Mouse (Mus musculus): ENCODE results near the gene Scn10a. TPM values are rescaled to one million over a fixed set of nuclear protein-coding genes. Genes with fewer than 3 reads are reported as not detected.

Gene Scn10a
- 0.04 TPM in 1 of 2 replicates, not detected in the other for polyA plus RNA-seq (2014; fragmentation: Nextera tagmentation; extraction: Ambion mirVana)

GRCm38 (mm10) chr9:119719222-119719621, at the start of gene Scn10a:
Scn10a (minus strand) TSS chr9:119719322.
- no peak within 1 kb of the TSS for H3K27ac ChIP-seq (replicated peaks; ENCODE audit: low read depth, low read length)
- no peaks in the 10 kb centered on the region for H3K9me3 ChIP-seq (ENCODE audit: control insufficient read depth, low read length)
- no peaks in the 10 kb centered on the region for H3K27me3 ChIP-seq (ENCODE audit: control insufficient read depth, insufficient read depth, low read length)
- no peak for DNase-seq
- ATAC-seq (ENCODE audit: low FRiP score, low TSS enrichment): no peak
- H3K9ac ChIP-seq (replicated peaks; ENCODE audit: low read length): no peak within 1 kb of the TSS
- no peaks in the 10 kb centered on the region for H3K36me3 ChIP-seq (ENCODE audit: control insufficient read depth, insufficient read depth, low read length)
- no peak within 1 kb of the TSS for H3K4me2 ChIP-seq (ENCODE audit: low read length)
- 85% methylated on average over 11 of the region's 11 CpGs for WGBS
- no peak within 1 kb of the TSS for H3K4me3 ChIP-seq (replicated peaks; ENCODE audit: low read depth, low read length)
- no peaks in the 10 kb centered on the region for H3K4me1 ChIP-seq (ENCODE audit: control insufficient read depth, insufficient read depth, low read length)

- Histone ChIP-seq H3K36me3 (ENCODE audit: control insufficient read depth, insufficient read depth, low read length) (no peaks in the 10 kb centered on the region), H3K4me1 (ENCODE audit: control insufficient read depth, insufficient read depth, low read length) (no peaks in the 10 kb centered on the region), H3K9ac (replicated peaks; ENCODE audit: low read length) (no peak overlapping the region), H3K4me2 (ENCODE audit: low read length) (no peak overlapping the region), H3K27ac (replicated peaks; ENCODE audit: low read depth, low read length) (no peak overlapping the region), H3K4me3 (replicated peaks; ENCODE audit: low read depth, low read length) (no peak overlapping the region), H3K9me3 (ENCODE audit: control insufficient read depth, low read length) (no peaks in the 10 kb centered on the region), H3K27me3 (ENCODE audit: control insufficient read depth, insufficient read depth, low read length) (no peaks in the 10 kb centered on the region)
- WGBS: 51% methylated on average over 7 of the region's 7 CpGs
- ATAC-seq (ENCODE audit: low FRiP score, low TSS enrichment) (no peak), DNase-seq (peak; percentile 8)
These were observed 49.5 kb upstream of the Scn10a start for GRCm38 (mm10) chr9:119768585-119768984.

DNA sequence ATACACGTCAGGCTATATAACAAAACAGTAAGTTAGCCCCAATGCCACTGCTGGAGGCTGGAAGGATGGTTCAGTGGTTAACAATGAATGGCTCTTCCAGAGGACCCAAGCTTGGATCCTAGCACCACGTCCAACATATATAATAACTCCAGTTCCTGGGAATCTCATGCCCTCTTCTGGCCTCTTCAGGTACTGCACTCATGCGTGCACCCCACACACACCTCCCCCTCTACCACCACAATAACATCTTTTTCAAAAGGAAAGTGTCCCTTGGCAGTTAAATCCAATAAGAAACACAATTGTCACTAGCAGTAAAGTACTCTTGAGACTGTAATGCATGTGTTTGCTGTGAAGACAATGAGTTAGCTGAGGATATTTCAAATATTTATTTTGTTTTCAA, 41.1 kb upstream of the Scn10a start:
- no peaks in the 10 kb centered on the region for H3K36me3 ChIP-seq (ENCODE audit: control insufficient read depth, insufficient read depth, low read length)
- DNase-seq (no peak), ATAC-seq (ENCODE audit: low FRiP score, low TSS enrichment) (no peak)
- no peaks in the 10 kb centered on the region for H3K27me3 ChIP-seq (ENCODE audit: control insufficient read depth, insufficient read depth, low read length)
- H3K4me1 ChIP-seq (ENCODE audit: control insufficient read depth, insufficient read depth, low read length): no peaks in the 10 kb centered on the region
- no peaks in the 10 kb centered on the region for H3K9me3 ChIP-seq (ENCODE audit: control insufficient read depth, low read length)
- H3K9ac ChIP-seq (replicated peaks; ENCODE audit: low read length): no peak overlapping the region
- no peak overlapping the region for H3K27ac ChIP-seq (replicated peaks; ENCODE audit: low read depth, low read length)
- no peak overlapping the region for H3K4me3 ChIP-seq (replicated peaks; ENCODE audit: low read depth, low read length)
- H3K4me2 ChIP-seq (ENCODE audit: low read length): no peak overlapping the region
- WGBS: 83% methylated on average over 3 of the region's 3 CpGs

- DNase-seq (no peak), ATAC-seq (ENCODE audit: low FRiP score, low TSS enrichment) (no peak)
- Histone ChIP-seq H3K4me2 (ENCODE audit: low read length) (no peak overlapping the region), H3K9ac (replicated peaks; ENCODE audit: low read length) (no peak overlapping the region), H3K9me3 (ENCODE audit: control insufficient read depth, low read length) (no peaks in the 10 kb centered on the region), H3K27me3 (ENCODE audit: control insufficient read depth, insufficient read depth, low read length) (no peaks in the 10 kb centered on the region), H3K4me3 (replicated peaks; ENCODE audit: low read depth, low read length) (no peak overlapping the region), H3K36me3 (ENCODE audit: control insufficient read depth, insufficient read depth, low read length) (no peaks in the 10 kb centered on the region), H3K4me1 (ENCODE audit: control insufficient read depth, insufficient read depth, low read length) (no peaks in the 10 kb centered on the region), H3K27ac (replicated peaks; ENCODE audit: low read depth, low read length) (no peak overlapping the region)
- WGBS: 87% methylated on average over 1 of the region's 1 CpGs
These were observed 40.3 kb upstream of the Scn10a start for GRCm38 (mm10) chr9:119759457-119759856.

DNA sequence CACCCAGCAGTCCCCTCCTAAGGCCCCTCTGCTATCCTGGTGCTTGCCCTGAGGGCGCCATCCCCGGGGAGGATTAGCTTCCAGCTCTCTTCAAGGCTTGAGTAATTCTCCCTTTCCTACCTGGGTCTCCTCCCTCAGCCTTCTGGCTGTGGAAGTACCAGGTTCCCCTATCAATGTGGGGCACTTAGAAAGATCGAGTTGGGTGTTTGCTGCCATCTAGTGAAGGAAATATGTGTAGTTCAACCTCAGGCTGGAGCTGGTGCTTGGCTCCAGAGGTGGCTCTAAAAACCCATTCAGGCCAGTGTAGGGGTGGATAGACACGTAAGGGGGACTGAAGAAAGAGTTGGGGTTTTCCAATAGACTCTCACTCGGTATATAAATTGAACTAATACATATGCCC, 32.4 kb upstream of the Scn10a start:
- no peaks in the 10 kb centered on the region for H3K4me1 ChIP-seq (ENCODE audit: control insufficient read depth, insufficient read depth, low read length)
- ATAC-seq (ENCODE audit: low FRiP score, low TSS enrichment) (no peak), DNase-seq (peak; percentile 86)
- no peaks in the 10 kb centered on the region for H3K9me3 ChIP-seq (ENCODE audit: control insufficient read depth, low read length)
- no peaks in the 10 kb centered on the region for H3K36me3 ChIP-seq (ENCODE audit: control insufficient read depth, insufficient read depth, low read length)
- H3K9ac ChIP-seq (replicated peaks; ENCODE audit: low read length): no peak overlapping the region
- no peaks in the 10 kb centered on the region for H3K27me3 ChIP-seq (ENCODE audit: control insufficient read depth, insufficient read depth, low read length)
- H3K27ac ChIP-seq (replicated peaks; ENCODE audit: low read depth, low read length): no peak overlapping the region
- no peak overlapping the region for H3K4me2 ChIP-seq (ENCODE audit: low read length)
- no peak overlapping the region for H3K4me3 ChIP-seq (replicated peaks; ENCODE audit: low read depth, low read length)
- 13% methylated on average over 5 of the region's 5 CpGs for WGBS

GRCm38 (mm10) chr9:119749112-119749511, 30.0 kb upstream of the Scn10a start:
- Histone ChIP-seq H3K4me3 (replicated peaks; ENCODE audit: low read depth, low read length) (no peak overlapping the region), H3K27me3 (ENCODE audit: control insufficient read depth, insufficient read depth, low read length) (no peaks in the 10 kb centered on the region), H3K9me3 (ENCODE audit: control insufficient read depth, low read length) (no peaks in the 10 kb centered on the region), H3K4me2 (ENCODE audit: low read length) (no peak overlapping the region), H3K27ac (replicated peaks; ENCODE audit: low read depth, low read length) (no peak overlapping the region), H3K4me1 (ENCODE audit: control insufficient read depth, insufficient read depth, low read length) (no peaks in the 10 kb centered on the region), H3K9ac (replicated peaks; ENCODE audit: low read length) (no peak overlapping the region), H3K36me3 (ENCODE audit: control insufficient read depth, insufficient read depth, low read length) (no peaks in the 10 kb centered on the region)
- no peak for ATAC-seq (ENCODE audit: low FRiP score, low TSS enrichment)
- no peak for DNase-seq
- 83% methylated on average over 9 of the region's 9 CpGs for WGBS

- no peak for ATAC-seq (ENCODE audit: low FRiP score, low TSS enrichment)
- WGBS: 90% methylated on average over 4 of the region's 4 CpGs
- no peak overlapping the region for H3K4me3 ChIP-seq (replicated peaks; ENCODE audit: low read depth, low read length)
- no peak overlapping the region for H3K4me2 ChIP-seq (ENCODE audit: low read length)
- H3K27me3 ChIP-seq (ENCODE audit: control insufficient read depth, insufficient read depth, low read length): no peaks in the 10 kb centered on the region
- H3K4me1 ChIP-seq (ENCODE audit: control insufficient read depth, insufficient read depth, low read length): no peaks in the 10 kb centered on the region
- no peak overlapping the region for H3K27ac ChIP-seq (replicated peaks; ENCODE audit: low read depth, low read length)
- H3K9me3 ChIP-seq (ENCODE audit: control insufficient read depth, low read length): no peaks in the 10 kb centered on the region
- no peaks in the 10 kb centered on the region for H3K36me3 ChIP-seq (ENCODE audit: control insufficient read depth, insufficient read depth, low read length)
- no peak overlapping the region for H3K9ac ChIP-seq (replicated peaks; ENCODE audit: low read length)
- DNase-seq: no peak
These were observed 24.8 kb upstream of the Scn10a start for GRCm38 (mm10) chr9:119743900-119744299.

DNA sequence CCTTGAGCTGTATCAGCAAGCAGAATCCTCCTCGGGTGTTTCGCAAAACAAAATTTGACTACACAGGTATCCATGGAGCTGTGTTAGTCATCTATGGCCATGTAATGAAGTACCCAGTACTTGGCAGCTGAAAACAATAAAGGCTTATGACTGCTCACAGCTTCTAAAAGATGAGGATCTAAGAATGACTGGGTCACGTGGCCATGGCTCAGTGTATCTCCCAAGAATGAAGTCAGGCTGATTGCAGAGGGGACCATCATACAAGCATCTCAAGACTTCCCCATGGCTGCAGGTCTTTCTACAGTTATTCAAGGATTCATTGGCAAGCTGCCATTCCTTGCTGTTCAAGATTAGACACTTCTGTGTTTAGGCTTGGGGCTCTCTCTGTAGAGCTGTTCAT, 24.2 kb upstream of the Scn10a start:
- Histone ChIP-seq H3K4me1 (ENCODE audit: control insufficient read depth, insufficient read depth, low read length) (no peaks in the 10 kb centered on the region), H3K27me3 (ENCODE audit: control insufficient read depth, insufficient read depth, low read length) (no peaks in the 10 kb centered on the region), H3K4me3 (replicated peaks; ENCODE audit: low read depth, low read length) (no peak overlapping the region), H3K9ac (replicated peaks; ENCODE audit: low read length) (no peak overlapping the region), H3K9me3 (ENCODE audit: control insufficient read depth, low read length) (no peaks in the 10 kb centered on the region), H3K4me2 (ENCODE audit: low read length) (no peak overlapping the region), H3K27ac (replicated peaks; ENCODE audit: low read depth, low read length) (no peak overlapping the region), H3K36me3 (ENCODE audit: control insufficient read depth, insufficient read depth, low read length) (no peaks in the 10 kb centered on the region)
- ATAC-seq (ENCODE audit: low FRiP score, low TSS enrichment) (no peak), DNase-seq (no peak)
- WGBS: 79% methylated on average over 3 of the region's 3 CpGs

DNA sequence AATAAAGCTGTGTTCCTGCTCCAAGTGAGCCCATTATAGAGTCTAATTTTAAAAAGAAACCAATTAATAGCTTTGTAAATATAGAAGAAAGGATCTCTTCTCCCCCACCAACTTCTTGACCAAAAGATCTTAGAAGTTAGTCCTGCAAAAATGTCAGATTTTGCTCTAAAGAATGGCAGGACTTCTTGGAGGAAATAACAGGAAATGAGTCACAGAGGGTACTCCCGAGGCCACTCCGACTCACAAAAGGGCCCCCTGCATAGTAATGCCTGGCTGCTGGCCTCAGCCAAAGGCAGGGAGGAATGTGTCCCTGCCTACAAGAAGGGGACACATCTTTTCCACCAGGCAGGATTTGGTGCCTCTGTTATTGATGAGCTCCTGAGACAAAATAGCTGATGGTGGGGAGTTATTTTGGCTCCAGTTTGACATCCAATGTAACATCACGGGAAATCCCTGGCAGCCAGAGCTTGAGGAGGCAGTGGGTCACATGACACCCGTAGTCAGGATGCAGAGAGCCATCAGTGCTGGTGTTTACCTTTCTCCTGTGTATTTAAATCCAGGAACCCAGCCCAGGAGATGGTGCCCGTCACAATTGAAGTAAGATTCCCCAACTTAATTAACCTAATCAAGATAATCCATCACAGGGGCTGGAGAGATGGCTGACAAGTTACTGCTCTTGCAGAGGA, 22.1 kb upstream of the Scn10a start:
- no peak for DNase-seq
- Histone ChIP-seq H3K36me3 (ENCODE audit: control insufficient read depth, insufficient read depth, low read length) (no peaks in the 10 kb centered on the region), H3K9ac (replicated peaks; ENCODE audit: low read length) (no peak overlapping the region), H3K27ac (replicated peaks; ENCODE audit: low read depth, low read length) (no peak overlapping the region), H3K4me2 (ENCODE audit: low read length) (no peak overlapping the region), H3K4me3 (replicated peaks; ENCODE audit: low read depth, low read length) (no peak overlapping the region), H3K27me3 (ENCODE audit: control insufficient read depth, insufficient read depth, low read length) (no peaks in the 10 kb centered on the region), H3K4me1 (ENCODE audit: control insufficient read depth, insufficient read depth, low read length) (no peaks in the 10 kb centered on the region), H3K9me3 (ENCODE audit: control insufficient read depth, low read length) (no peaks in the 10 kb centered on the region)
- ATAC-seq (ENCODE audit: low FRiP score, low TSS enrichment): no peak
- 58% methylated on average over 5 of the region's 5 CpGs for WGBS
